Mouse (Mus musculus) adrenal gland, adult (tissue): ENCODE results near the gene Pafah1b2.

Experiments
- DNase-seq, 2 experiments: peaks; one replicate each; pipeline ENCODE4 v3.0.0; 2022 to 2023; ENCODE audit warnings: low spot score in 1 of 2; ENCODE audit not compliant: inconsistent age in 2 of 2

The Pafah1b2 gene

GRCm38 (mm10) chr9:46027994-46028393 lies 15.5 kb upstream of the Pafah1b2 start:
- DNase-seq, result no peak

- DNase-seq, result no peak
Measured at GRCm38 (mm10) chr9:46026058-46026849, 13.8 kb upstream of the Pafah1b2 start.

- peak in 1 of 2 experiments; percentile 77 for DNase-seq
Measured at GRCm38 (mm10) chr9:46023591-46023990, 11.1 kb upstream of the Pafah1b2 start.

- DNase-seq, result peak in 1 of 2 experiments; percentile 26
Measured at GRCm38 (mm10) chr9:46019975-46020374, 7.5 kb upstream of the Pafah1b2 start.

- DNase-seq, result peak in 1 of 2 experiments; percentile 55
Measured at GRCm38 (mm10) chr9:46018316-46018715, 5.8 kb upstream of the Pafah1b2 start.

- DNase-seq, result peak in 1 of 2 experiments; percentile 40
Measured at GRCm38 (mm10) chr9:46016417-46016816, 3.9 kb upstream of the Pafah1b2 start.

- DNase-seq, result peak; percentile 50 to 77
Measured at GRCm38 (mm10) chr9:46015831-46016230, 3.3 kb upstream of the Pafah1b2 start.

GRCm38 (mm10) chr9:46015081-46015551 lies 2.6 kb upstream of the Pafah1b2 start:
- DNase-seq, result peak; percentile 66 to 90

- peak; percentile 56 to 82 for DNase-seq
Measured at GRCm38 (mm10) chr9:46014251-46014681, 1.8 kb upstream of the Pafah1b2 start.

- peak; percentile 25 to 83 for DNase-seq
Measured at GRCm38 (mm10) chr9:46013616-46014015, 1.1 kb upstream of the Pafah1b2 start.

GRCm38 (mm10) chr9:46013009-46013586 lies 608 bp upstream of the Pafah1b2 start:
- DNase-seq, result peak; percentile 81 to 92

- peak in 1 of 2 experiments; percentile 70 for DNase-seq
Measured at GRCm38 (mm10) chr9:46011094-46011970, 1.2 kb downstream of the Pafah1b2 start.

GRCm38 (mm10) chr9:46009669-46009983 lies 2.9 kb downstream of the Pafah1b2 start:
- no peak for DNase-seq

GRCm38 (mm10) chr9:46008931-46009668 lies 3.4 kb downstream of the Pafah1b2 start:
- no peak for DNase-seq

- no peak for DNase-seq
Measured at GRCm38 (mm10) chr9:46006224-46006623, 6.3 kb downstream of the Pafah1b2 start.

- DNase-seq, result peak in 1 of 2 experiments; percentile 65
Measured at GRCm38 (mm10) chr9:46004529-46004928, 8.0 kb downstream of the Pafah1b2 start.

GRCm38 (mm10) chr9:46003729-46004128 lies 8.8 kb downstream of the Pafah1b2 start:
- DNase-seq, result peak; percentile 73 to 95

- DNase-seq, result no peak
Measured at GRCm38 (mm10) chr9:45999009-45999408, 13.5 kb downstream of the Pafah1b2 start.

- peak; percentile 80 to 92 for DNase-seq
Measured at GRCm38 (mm10) chr9:45985229-45985567, 27.3 kb downstream of the Pafah1b2 start.

- peak; percentile 92 to 97 for DNase-seq
Measured at GRCm38 (mm10) chr9:45984409-45985228, 27.9 kb downstream of the Pafah1b2 start.
